12 mouse cellular contexts compared by ENCODE assay signal in genomic region chr7:78026992-78027615, GRCm38 (mm10).
DNase-seq lines count a peak whose midpoint lies in the region; ATAC-seq and TF ChIP-seq lines count a peak whose summit lies in the region.
"Had no signal": no experiment of that assay in that cellular context is flagged by ENCODE, and none has a peak within 500 bp of the region (broad histone marks: within the 10 kb centered on the region; RNA-seq: fewer than 3 reads in every experiment).

No protein-coding gene starts in this region.

- H3K27ac ChIP-seq in forebrain, embryonic 16.5 days (ENCODE audit: low read length): no peak overlapping the region
- no peak overlapping the region for H3K27ac ChIP-seq in forebrain, embryonic 13.5 days
- peak overlapping the region; percentile 40 for H3K27ac ChIP-seq in layer of hippocampus, adult 2 months
- H3K27ac ChIP-seq in hindbrain, embryonic 16.5 days (ENCODE audit: low read depth, low read length): no peak overlapping the region
- no peak overlapping the region for H3K27ac ChIP-seq in liver, embryonic 12.5 days
- H3K27ac ChIP-seq in heart, embryonic 12.5 days (ENCODE audit: poor library complexity, severe bottlenecking): no peak overlapping the region
- H3K27ac ChIP-seq: liver, embryonic 14.5 days had no signal

- WGBS in forebrain, embryonic 16.5 days: 61% methylated on average over 4 of the region's 4 CpGs
- WGBS in forebrain, embryonic 13.5 days: 78% methylated on average over 4 of the region's 4 CpGs
- 69% methylated on average over 4 of the region's 4 CpGs for WGBS in hindbrain, embryonic 16.5 days
- 50% methylated on average over 4 of the region's 4 CpGs for WGBS in liver, embryonic 12.5 days (ENCODE audit: insufficient replicate concordance)
- 54% methylated on average over 4 of the region's 4 CpGs for WGBS in heart, embryonic 12.5 days

- H3K9me3 ChIP-seq in forebrain, embryonic 16.5 days (ENCODE audit: control insufficient read depth, low read length): no peaks in the 10 kb centered on the region
- H3K9me3 ChIP-seq in forebrain, embryonic 13.5 days (replicated peaks): no peaks in the 10 kb centered on the region
- no peaks in the 10 kb centered on the region for H3K9me3 ChIP-seq in hindbrain, embryonic 16.5 days (ENCODE audit: control insufficient read depth, low read length)
- H3K9me3 ChIP-seq in liver, embryonic 12.5 days (replicated peaks): no peaks in the 10 kb centered on the region
- H3K9me3 ChIP-seq in heart, embryonic 12.5 days (replicated peaks): no peaks in the 10 kb centered on the region

- no peak overlapping the region for H3K4me2 ChIP-seq in forebrain, embryonic 16.5 days (ENCODE audit: low read length)
- no peak overlapping the region for H3K4me2 ChIP-seq in forebrain, embryonic 13.5 days
- no peak overlapping the region for H3K4me2 ChIP-seq in hindbrain, embryonic 16.5 days (ENCODE audit: low read length)
- H3K4me2 ChIP-seq in liver, embryonic 12.5 days: no peak overlapping the region
- no peak overlapping the region for H3K4me2 ChIP-seq in heart, embryonic 12.5 days

- peak; percentile 14 for DNase-seq in embryo, embryonic 11 days
- DNase-seq in layer of hippocampus, adult 2 months (ENCODE audit: low spot score in 2 of 2): peak; percentile 16 to 35
- peak; percentile 44 for DNase-seq in mesoderm, embryonic 11.5 days (ENCODE audit: low read depth, low spot score)
- DNase-seq: kidney, postnatal 25 days; thymus, postnatal 36 days had no signal

- TF ChIP-seq CTCF in layer of hippocampus, adult 2 months (conservative IDR thresholded peaks at IDR 0.05): no peak

- H3K36me3 ChIP-seq in forebrain, embryonic 16.5 days (ENCODE audit: control insufficient read depth, insufficient read depth): no peaks in the 10 kb centered on the region
- no peaks in the 10 kb centered on the region for H3K36me3 ChIP-seq in forebrain, embryonic 13.5 days (ENCODE audit: poor library complexity, severe bottlenecking)
- no peaks in the 10 kb centered on the region for H3K36me3 ChIP-seq in hindbrain, embryonic 16.5 days (ENCODE audit: control insufficient read depth, insufficient read depth, low read length)
- no peaks in the 10 kb centered on the region for H3K36me3 ChIP-seq in liver, embryonic 12.5 days
- no peaks in the 10 kb centered on the region for H3K36me3 ChIP-seq in heart, embryonic 12.5 days

- no peaks in the 10 kb centered on the region for H3K4me1 ChIP-seq in forebrain, embryonic 16.5 days (replicated peaks; ENCODE audit: control insufficient read depth, insufficient read depth, low read length)
- no peaks in the 10 kb centered on the region for H3K4me1 ChIP-seq in forebrain, embryonic 13.5 days
- no peaks in the 10 kb centered on the region for H3K4me1 ChIP-seq in hindbrain, embryonic 16.5 days (ENCODE audit: control insufficient read depth, insufficient read depth, low read depth, low read length)
- no peaks in the 10 kb centered on the region for H3K4me1 ChIP-seq in liver, embryonic 12.5 days
- no peaks in the 10 kb centered on the region for H3K4me1 ChIP-seq in heart, embryonic 12.5 days (replicated peaks)

- ATAC-seq in forebrain, embryonic 16.5 days: peak; percentile 49; the same call in 1 of the 2 replicates
- no peak for ATAC-seq in forebrain, embryonic 13.5 days
- ATAC-seq in hindbrain, embryonic 16.5 days: no peak
- ATAC-seq in liver, embryonic 12.5 days: no peak
- ATAC-seq in heart, embryonic 12.5 days (ENCODE audit: insufficient number of reproducible peaks, low FRiP score): no peak
- ATAC-seq: CD4-positive, CD25-positive, alpha-beta regulatory T cell, adult 4 months had no signal

- no peak overlapping the region for H3K9ac ChIP-seq in forebrain, embryonic 16.5 days (replicated peaks; ENCODE audit: low read depth, low read length)
- no peak overlapping the region for H3K9ac ChIP-seq in forebrain, embryonic 13.5 days
- H3K9ac ChIP-seq in hindbrain, embryonic 16.5 days (ENCODE audit: low read depth, low read length): no peak overlapping the region
- H3K9ac ChIP-seq in liver, embryonic 12.5 days: no peak overlapping the region
- no peak overlapping the region for H3K9ac ChIP-seq in heart, embryonic 12.5 days
- H3K9ac ChIP-seq: liver, embryonic 14.5 days had no signal

- no peak overlapping the region for H3K4me3 ChIP-seq in forebrain, embryonic 16.5 days (replicated peaks; ENCODE audit: low read length)
- no peak overlapping the region for H3K4me3 ChIP-seq in forebrain, embryonic 13.5 days
- H3K4me3 ChIP-seq in layer of hippocampus, adult 2 months: no peak overlapping the region
- no peak overlapping the region for H3K4me3 ChIP-seq in hindbrain, embryonic 16.5 days (ENCODE audit: low read length)
- no peak overlapping the region for H3K4me3 ChIP-seq in liver, embryonic 12.5 days
- H3K4me3 ChIP-seq in heart, embryonic 12.5 days: no peak overlapping the region

- H3K27me3 ChIP-seq in forebrain, embryonic 16.5 days (replicated peaks; ENCODE audit: control insufficient read depth, insufficient read depth, low read length): no peaks in the 10 kb centered on the region
- H3K27me3 ChIP-seq in forebrain, embryonic 13.5 days: no peaks in the 10 kb centered on the region
- H3K27me3 ChIP-seq in hindbrain, embryonic 16.5 days (replicated peaks; ENCODE audit: control insufficient read depth, insufficient read depth, low read length): no peaks in the 10 kb centered on the region
- H3K27me3 ChIP-seq in liver, embryonic 12.5 days (replicated peaks): no peaks in the 10 kb centered on the region
- no peaks in the 10 kb centered on the region for H3K27me3 ChIP-seq in heart, embryonic 12.5 days (replicated peaks)
